12 mouse cellular contexts compared by ENCODE assay signal in genomic region chr1:97929415-97930028, GRCm38 (mm10).
DNase-seq lines count a peak whose midpoint lies in the region; ATAC-seq and TF ChIP-seq lines count a peak whose summit lies in the region.
"Had no signal": no experiment of that assay in that cellular context is flagged by ENCODE, and none has a peak within 500 bp of the region (broad histone marks: within the 10 kb centered on the region; RNA-seq: fewer than 3 reads in every experiment).

No protein-coding gene starts in this region.

- H3K4me2 ChIP-seq in forebrain, embryonic 16.5 days (ENCODE audit: low read length): no peak overlapping the region
- H3K4me2 ChIP-seq in neural tube, embryonic 14.5 days (ENCODE audit: low read depth, low read length): no peak overlapping the region
- H3K4me2 ChIP-seq: heart, embryonic 15.5 days had no signal

- peaks cover 29% of the 10 kb centered on the region for H3K4me1 ChIP-seq in forebrain, embryonic 16.5 days (replicated peaks; ENCODE audit: control insufficient read depth, insufficient read depth, low read length)
- H3K4me1 ChIP-seq in midbrain, embryonic 10.5 days: peaks cover 20% of the 10 kb centered on the region
- H3K4me1 ChIP-seq in neural tube, embryonic 14.5 days (ENCODE audit: control insufficient read depth, insufficient read depth, low read length): peaks cover 7% of the 10 kb centered on the region; the same call in 1 of the 2 replicates

- no peak overlapping the region for H3K4me3 ChIP-seq in left cerebral cortex, adult 2 months
- H3K4me3 ChIP-seq in forebrain, embryonic 16.5 days (replicated peaks; ENCODE audit: low read length): no peak overlapping the region
- H3K4me3 ChIP-seq in midbrain, embryonic 10.5 days: no peak overlapping the region
- no peak overlapping the region for H3K4me3 ChIP-seq in neural tube, embryonic 14.5 days (ENCODE audit: low read depth, low read length)
- H3K4me3 ChIP-seq: heart, embryonic 15.5 days had no signal

- peak; percentile 78 for ATAC-seq in forebrain, embryonic 16.5 days
- peak; percentile 71 for ATAC-seq in neural tube, embryonic 14.5 days (ENCODE audit: low read depth)

- DNase-seq in left cerebral cortex, adult 2 months (ENCODE audit: extremely low spot score in 1 of 2, low spot score in 2 of 2): no peak
- DNase-seq in left cerebral cortex, postnatal 36 days (ENCODE audit: low spot score in 2 of 2): no peak
- DNase-seq in midbrain, embryonic 10.5 days (ENCODE audit: low spot score): peak; percentile 19
- no peak for DNase-seq in heart, adult 11 months
- DNase-seq in kidney, postnatal 36 days: no peak
- no peak for DNase-seq in thymus, postnatal 10 days (ENCODE audit: low spot score in 2 of 2)
- DNase-seq: adrenal gland, adult 8-10 months; cerebellum, postnatal 25 days; kidney, postnatal 10 days had no signal

- no peaks in the 10 kb centered on the region; the same call in 1 of the 2 replicates for H3K36me3 ChIP-seq in forebrain, embryonic 16.5 days (ENCODE audit: control insufficient read depth, insufficient read depth)
- H3K36me3 ChIP-seq in midbrain, embryonic 10.5 days: no peaks in the 10 kb centered on the region
- H3K36me3 ChIP-seq in neural tube, embryonic 14.5 days (ENCODE audit: control insufficient read depth, insufficient read depth, low read length): no peaks in the 10 kb centered on the region

- 15% methylated on average over 4 of the region's 4 CpGs for WGBS in forebrain, embryonic 16.5 days
- WGBS in midbrain, embryonic 10.5 days: 25% methylated on average over 4 of the region's 4 CpGs
- 19% methylated on average over 4 of the region's 4 CpGs for WGBS in neural tube, embryonic 14.5 days

- H3K27ac ChIP-seq in left cerebral cortex, adult 2 months: peak overlapping the region; percentile 16; the same call in 1 of the 2 replicates
- H3K27ac ChIP-seq in forebrain, embryonic 16.5 days (ENCODE audit: low read length): peak overlapping the region; percentile 4; the same call in 1 of the 2 replicates
- H3K27ac ChIP-seq in midbrain, embryonic 10.5 days (replicated peaks): peak overlapping the region; percentile 61
- H3K27ac ChIP-seq in neural tube, embryonic 14.5 days (ENCODE audit: low read depth, low read length): peak overlapping the region; percentile 3; the same call in 1 of the 2 replicates
- H3K27ac ChIP-seq: heart, embryonic 15.5 days had no signal

- intact Hi-C loops in left cerebral cortex, adult 2 months (cut with DNase I): no loop called here
- intact Hi-C loops in left cerebral cortex, postnatal 36 days (cut with DNase I): no loop called here

- H3K9ac ChIP-seq in forebrain, embryonic 16.5 days (replicated peaks; ENCODE audit: low read depth, low read length): no peak overlapping the region
- no peak overlapping the region for H3K9ac ChIP-seq in neural tube, embryonic 14.5 days (replicated peaks; ENCODE audit: low read depth, low read length)
- H3K9ac ChIP-seq: heart, embryonic 15.5 days had no signal

- H3K9me3 ChIP-seq in forebrain, embryonic 16.5 days (ENCODE audit: control insufficient read depth, low read length): no peaks in the 10 kb centered on the region
- H3K9me3 ChIP-seq in midbrain, embryonic 10.5 days (replicated peaks): no peaks in the 10 kb centered on the region
- H3K9me3 ChIP-seq in neural tube, embryonic 14.5 days (ENCODE audit: control insufficient read depth, low read length): no peaks in the 10 kb centered on the region
- H3K9me3 ChIP-seq: heart, embryonic 15.5 days had no signal

- no peaks in the 10 kb centered on the region for H3K27me3 ChIP-seq in forebrain, embryonic 16.5 days (replicated peaks; ENCODE audit: control insufficient read depth, insufficient read depth, low read length)
- H3K27me3 ChIP-seq in midbrain, embryonic 10.5 days (ENCODE audit: low read depth, poor library complexity, severe bottlenecking): no peaks in the 10 kb centered on the region
- H3K27me3 ChIP-seq in neural tube, embryonic 14.5 days (ENCODE audit: control insufficient read depth, insufficient read depth, low read length): no peaks in the 10 kb centered on the region
- H3K27me3 ChIP-seq: heart, embryonic 15.5 days had no signal

- no peak for TF ChIP-seq CTCF in left cerebral cortex, adult 2 months (IDR thresholded peaks at IDR 0.05)

Comparison
In these comparisons a context has a peak if more than half of its experiments do, and no peak if none do; other contexts are left out.
1. H3K27ac ChIP-seq: peak in every context shown above with its lines; median percentile 61 in midbrain, embryonic 10.5 days; 16 in left cerebral cortex, adult 2 months; 4 in forebrain, embryonic 16.5 days; 3 in neural tube, embryonic 14.5 days.